Mouse (Mus musculus): ENCODE measurements around the gene Gls2. TPM values are rescaled to one million over a fixed set of nuclear protein-coding genes. Genes with fewer than 3 reads are reported as not detected.

The Gls2 gene
- polyA plus RNA-seq, 1 experiment from 2014 or later, result 1.3 TPM

- Histone ChIP-seq H3K9ac (ENCODE audit: low read depth, low read length) (peak overlapping the region; percentile 95), H3K4me1 (ENCODE audit: control insufficient read depth, insufficient read depth, low read length) (peaks cover 9% of the 10 kb centered on the region), H3K4me2 (peak overlapping the region; percentile 70), H3K9me3 (replicated peaks; ENCODE audit: control insufficient read depth, low read length) (no peaks in the 10 kb centered on the region), H3K27me3 (ENCODE audit: control insufficient read depth, insufficient read depth, low read length) (no peaks in the 10 kb centered on the region), H3K27ac (ENCODE audit: low read depth, low read length) (peak overlapping the region; percentile 88), H3K4me3 (ENCODE audit: low read depth, low read length) (peak overlapping the region; percentile 83), H3K36me3 (ENCODE audit: control insufficient read depth, insufficient read depth, low read length) (no peaks in the 10 kb centered on the region)
- 20% methylated on average over 5 of the region's 5 CpGs for WGBS (ENCODE audit: insufficient replicate concordance)
- no peak for ATAC-seq (replicated peaks; ENCODE audit: insufficient number of reproducible peaks, low FRiP score, low TSS enrichment)
These were observed 36.9 kb downstream of the Gls2 start for GRCm38 (mm10) chr10:128231146-128231545.

- peaks cover 9% of the 10 kb centered on the region for H3K4me1 ChIP-seq (ENCODE audit: control insufficient read depth, insufficient read depth, low read length)
- H3K27me3 ChIP-seq (ENCODE audit: control insufficient read depth, insufficient read depth, low read length), result no peaks in the 10 kb centered on the region
- H3K36me3 ChIP-seq (ENCODE audit: control insufficient read depth, insufficient read depth, low read length), result no peaks in the 10 kb centered on the region
- WGBS (ENCODE audit: insufficient replicate concordance), result under 1% methylated on average over 55 of the region's 58 CpGs
- H3K27ac ChIP-seq (ENCODE audit: low read depth, low read length), result peak within 1 kb of the TSS; percentile 88
- H3K9me3 ChIP-seq (replicated peaks; ENCODE audit: control insufficient read depth, low read length), result no peaks in the 10 kb centered on the region
- H3K4me3 ChIP-seq (ENCODE audit: low read depth, low read length), result peak within 1 kb of the TSS; percentile 83
- H3K9ac ChIP-seq (ENCODE audit: low read depth, low read length), result peak within 1 kb of the TSS; percentile 95
- H3K4me2 ChIP-seq, result peak within 1 kb of the TSS; percentile 70
- ATAC-seq (replicated peaks; ENCODE audit: insufficient number of reproducible peaks, low FRiP score, low TSS enrichment), result peak; percentile 92
These were observed 37.6 kb downstream of the Gls2 start, which contains the start of gene Timeless for GRCm38 (mm10) chr10:128231697-128232419. TSS of gene Timeless (plus strand) at chr10:128232065.

GRCm38 (mm10) chr10:128232420-128232985, 38.2 kb downstream of the Gls2 start:
- under 1% methylated on average over 14 of the region's 14 CpGs for WGBS (ENCODE audit: insufficient replicate concordance)
- H3K9ac ChIP-seq (ENCODE audit: low read depth, low read length), result peak overlapping the region; percentile 95
- H3K4me2 ChIP-seq, result peak overlapping the region; percentile 70
- peak overlapping the region; percentile 83 for H3K4me3 ChIP-seq (ENCODE audit: low read depth, low read length)
- H3K27me3 ChIP-seq (ENCODE audit: control insufficient read depth, insufficient read depth, low read length), result no peaks in the 10 kb centered on the region
- peak; percentile 33 for ATAC-seq (replicated peaks; ENCODE audit: insufficient number of reproducible peaks, low FRiP score, low TSS enrichment)
- no peaks in the 10 kb centered on the region for H3K9me3 ChIP-seq (replicated peaks; ENCODE audit: control insufficient read depth, low read length)
- no peaks in the 10 kb centered on the region for H3K36me3 ChIP-seq (ENCODE audit: control insufficient read depth, insufficient read depth, low read length)
- peak overlapping the region; percentile 88 for H3K27ac ChIP-seq (ENCODE audit: low read depth, low read length)
- H3K4me1 ChIP-seq (ENCODE audit: control insufficient read depth, insufficient read depth, low read length), result peaks cover 9% of the 10 kb centered on the region

- Histone ChIP-seq H3K9ac (ENCODE audit: low read depth, low read length) (no peak overlapping the region), H3K4me1 (ENCODE audit: control insufficient read depth, insufficient read depth, low read length) (peaks cover 3% of the 10 kb centered on the region; the same call in 1 of the 2 replicates), H3K9me3 (replicated peaks; ENCODE audit: control insufficient read depth, low read length) (no peaks in the 10 kb centered on the region), H3K27ac (ENCODE audit: low read depth, low read length) (no peak overlapping the region), H3K4me3 (ENCODE audit: low read depth, low read length) (no peak overlapping the region), H3K4me2 (no peak overlapping the region), H3K27me3 (ENCODE audit: control insufficient read depth, insufficient read depth, low read length) (no peaks in the 10 kb centered on the region), H3K36me3 (ENCODE audit: control insufficient read depth, insufficient read depth, low read length) (peaks cover 5% of the 10 kb centered on the region)
- 71% methylated on average over 4 of the region's 4 CpGs for WGBS (ENCODE audit: insufficient replicate concordance)
- no peak for ATAC-seq (replicated peaks; ENCODE audit: insufficient number of reproducible peaks, low FRiP score, low TSS enrichment)
These were observed 42.1 kb downstream of the Gls2 start for GRCm38 (mm10) chr10:128236321-128236720.

- Histone ChIP-seq H3K9me3 (replicated peaks; ENCODE audit: control insufficient read depth, low read length) (no peaks in the 10 kb centered on the region), H3K27ac (ENCODE audit: low read depth, low read length) (no peak overlapping the region), H3K9ac (ENCODE audit: low read depth, low read length) (no peak overlapping the region), H3K36me3 (ENCODE audit: control insufficient read depth, insufficient read depth, low read length) (peaks cover 10% of the 10 kb centered on the region), H3K27me3 (ENCODE audit: control insufficient read depth, insufficient read depth, low read length) (no peaks in the 10 kb centered on the region), H3K4me2 (no peak overlapping the region), H3K4me3 (ENCODE audit: low read depth, low read length) (no peak overlapping the region), H3K4me1 (ENCODE audit: control insufficient read depth, insufficient read depth, low read length) (peaks cover 3% of the 10 kb centered on the region; the same call in 1 of the 2 replicates)
- 79% methylated on average over 15 of the region's 15 CpGs for WGBS (ENCODE audit: insufficient replicate concordance)
- no peak for ATAC-seq (replicated peaks; ENCODE audit: insufficient number of reproducible peaks, low FRiP score, low TSS enrichment)
These were observed 43.7 kb downstream of the Gls2 start for GRCm38 (mm10) chr10:128237807-128238480.

- no peak overlapping the region for H3K4me2 ChIP-seq
- H3K4me3 ChIP-seq (ENCODE audit: low read depth, low read length), result no peak overlapping the region
- no peak overlapping the region for H3K27ac ChIP-seq (ENCODE audit: low read depth, low read length)
- H3K9ac ChIP-seq (ENCODE audit: low read depth, low read length), result no peak overlapping the region
- H3K4me1 ChIP-seq (ENCODE audit: control insufficient read depth, insufficient read depth, low read length), result no peaks in the 10 kb centered on the region
- no peaks in the 10 kb centered on the region for H3K27me3 ChIP-seq (ENCODE audit: control insufficient read depth, insufficient read depth, low read length)
- no peaks in the 10 kb centered on the region for H3K9me3 ChIP-seq (replicated peaks; ENCODE audit: control insufficient read depth, low read length)
- no peak for ATAC-seq (replicated peaks; ENCODE audit: insufficient number of reproducible peaks, low FRiP score, low TSS enrichment)
- WGBS (ENCODE audit: insufficient replicate concordance), result 82% methylated on average over 4 of the region's 4 CpGs
- peaks cover 20% of the 10 kb centered on the region for H3K36me3 ChIP-seq (ENCODE audit: control insufficient read depth, insufficient read depth, low read length)
These were observed 44.9 kb downstream of the Gls2 start for GRCm38 (mm10) chr10:128239140-128239539.

GRCm38 (mm10) chr10:128240131-128240530, 45.9 kb downstream of the Gls2 start:
- H3K4me3 ChIP-seq (ENCODE audit: low read depth, low read length), result no peak overlapping the region
- WGBS (ENCODE audit: insufficient replicate concordance), result 63% methylated on average over 18 of the region's 18 CpGs
- no peaks in the 10 kb centered on the region for H3K4me1 ChIP-seq (ENCODE audit: control insufficient read depth, insufficient read depth, low read length)
- H3K27me3 ChIP-seq (ENCODE audit: control insufficient read depth, insufficient read depth, low read length), result no peaks in the 10 kb centered on the region
- no peaks in the 10 kb centered on the region for H3K9me3 ChIP-seq (replicated peaks; ENCODE audit: control insufficient read depth, low read length)
- H3K4me2 ChIP-seq, result no peak overlapping the region
- no peak overlapping the region for H3K27ac ChIP-seq (ENCODE audit: low read depth, low read length)
- peaks cover 29% of the 10 kb centered on the region for H3K36me3 ChIP-seq (ENCODE audit: control insufficient read depth, insufficient read depth, low read length)
- no peak overlapping the region for H3K9ac ChIP-seq (ENCODE audit: low read depth, low read length)
- no peak for ATAC-seq (replicated peaks; ENCODE audit: insufficient number of reproducible peaks, low FRiP score, low TSS enrichment)

GRCm38 (mm10) chr10:128243252-128243651, 49.0 kb downstream of the Gls2 start:
- Histone ChIP-seq H3K36me3 (ENCODE audit: control insufficient read depth, insufficient read depth, low read length) (peaks cover 41% of the 10 kb centered on the region), H3K4me3 (ENCODE audit: low read depth, low read length) (no peak overlapping the region), H3K4me2 (no peak overlapping the region), H3K9ac (ENCODE audit: low read depth, low read length) (no peak overlapping the region), H3K4me1 (ENCODE audit: control insufficient read depth, insufficient read depth, low read length) (no peaks in the 10 kb centered on the region), H3K9me3 (replicated peaks; ENCODE audit: control insufficient read depth, low read length) (no peaks in the 10 kb centered on the region), H3K27me3 (ENCODE audit: control insufficient read depth, insufficient read depth, low read length) (no peaks in the 10 kb centered on the region), H3K27ac (ENCODE audit: low read depth, low read length) (no peak overlapping the region)
- WGBS (ENCODE audit: insufficient replicate concordance), result 94% methylated on average over 8 of the region's 8 CpGs
- no peak for ATAC-seq (replicated peaks; ENCODE audit: insufficient number of reproducible peaks, low FRiP score, low TSS enrichment)
